Mouse (Mus musculus) neutrophil, adult 5-6 weeks (primary cell): Measurements from ENCODE around the gene Adcy1. TPM values are rescaled to one million over a fixed set of nuclear protein-coding genes. Genes with fewer than 3 reads are reported as not detected.
"Not testable (repeated sequence)": the region's sequence is repeated elsewhere in the genome, so short reads cannot be mapped to it uniquely, and the experiment has no call there.

Experiments used
- ATAC-seq: fragments of 151-379, 151-347 bp; 2 replicates; pipeline ENCODE4 v1.8.0; 2017; ENCODE audit warnings: mild to moderate bottlenecking, moderate TSS enrichment; ENCODE audit not compliant: insufficient number of reproducible peaks, poor library complexity, low FRiP score, severe bottlenecking; ENCODE audit errors: extremely low read depth
- total RNA-seq: library from RNA; stranded (forward); fragments of 200-1000 nt; gene quantifications from 2 replicates; pipeline ENCODE4 v1.2.3, GENCODE M21; 2017

Gene Adcy1
- total RNA-seq, 1 experiment from 2014 or later = not detected

GRCm38 (mm10) chr11:7199736-7200392 is 136.6 kb downstream of the Adcy1 start:
- ATAC-seq = no peak

DNA sequence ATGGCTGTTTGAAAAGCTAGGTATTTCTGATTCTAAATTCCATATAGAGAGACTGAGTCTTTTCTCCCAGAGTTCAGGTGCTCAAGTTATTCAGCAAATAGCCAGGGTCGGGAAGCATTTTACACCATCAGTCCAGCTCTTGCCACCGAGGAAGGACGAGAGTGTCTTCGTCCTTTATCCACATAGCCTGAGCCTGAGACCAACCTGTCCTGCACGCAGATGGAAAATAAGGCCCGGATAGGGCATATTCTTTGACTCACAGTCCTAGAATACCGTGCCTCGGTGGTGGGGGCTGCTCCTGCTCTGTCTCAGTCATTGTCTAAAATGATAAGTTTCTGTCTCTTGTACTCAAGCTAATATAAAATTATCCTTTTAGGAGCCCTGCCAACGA is 137.1 kb downstream of the Adcy1 start:
- no peak for ATAC-seq

GRCm38 (mm10) chr11:7202206-7202605 is 138.9 kb downstream of the Adcy1 start:
- ATAC-seq = no peak

GRCm38 (mm10) chr11:7203846-7204245 is 140.6 kb downstream of the Adcy1 start:
- ATAC-seq = no peak

GRCm38 (mm10) chr11:7210343-7210742 is 147.1 kb downstream of the Adcy1 start:
- ATAC-seq = no peak

DNA sequence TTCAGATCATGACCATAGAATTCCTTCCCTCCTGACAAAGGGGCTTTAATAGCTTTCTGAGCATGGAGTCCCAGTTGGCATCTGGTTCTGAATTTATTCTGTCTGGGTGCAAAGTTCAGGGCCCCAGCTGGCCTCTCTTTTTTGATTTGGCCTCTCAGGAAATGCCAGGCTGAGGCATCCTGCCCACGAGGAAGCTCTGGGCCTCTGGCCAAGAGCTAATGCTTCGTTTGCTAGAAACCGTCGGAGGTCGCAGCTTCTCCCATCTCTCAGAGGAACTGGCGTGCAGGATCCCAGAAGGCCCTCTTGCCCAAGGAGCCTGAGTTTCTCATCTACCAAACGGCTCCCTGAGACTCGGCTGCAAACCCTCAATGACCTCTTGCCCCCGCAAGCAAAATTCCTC is 147.9 kb downstream of the Adcy1 start:
- ATAC-seq = no peak

GRCm38 (mm10) chr11:7212126-7212798 is 149.0 kb downstream of the Adcy1 start:
- ATAC-seq = no peak

- ATAC-seq = no peak
These were observed 149.8 kb downstream of the Adcy1 start for GRCm38 (mm10) chr11:7213161-7213500.

- ATAC-seq = no peak
These were observed 150.4 kb downstream of the Adcy1 start, which contains the start of gene Igfbp3 for GRCm38 (mm10) chr11:7213501-7214341. Gene Igfbp3 (minus strand): TSS chr11:7213923.

GRCm38 (mm10) chr11:7214342-7214660 is 151.0 kb downstream of the Adcy1 start:
- ATAC-seq = no peak

GRCm38 (mm10) chr11:7214761-7215160 is 151.5 kb downstream of the Adcy1 start:
- ATAC-seq = no peak

DNA sequence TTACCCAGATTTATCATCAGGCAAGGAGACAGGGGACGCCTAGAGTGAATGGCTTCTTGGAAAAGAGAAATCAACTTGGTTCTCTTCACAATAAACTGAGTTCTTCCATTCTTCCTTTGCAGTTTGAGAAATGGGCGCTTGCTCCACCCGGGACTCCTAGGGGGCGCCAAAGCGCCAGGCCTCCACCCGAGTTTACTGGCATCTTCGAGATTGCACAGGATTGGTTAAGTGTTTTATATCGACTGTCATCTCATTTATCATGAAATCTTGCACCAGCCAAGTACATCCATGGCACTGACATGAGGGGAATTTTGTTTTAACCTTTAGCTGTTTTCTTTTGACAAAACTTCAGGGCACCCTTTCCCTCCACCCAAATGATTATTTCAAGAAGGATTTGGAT is 152.4 kb downstream of the Adcy1 start:
- no peak for ATAC-seq

GRCm38 (mm10) chr11:7221826-7222225 is 158.5 kb downstream of the Adcy1 start:
- not testable (repeated sequence) for ATAC-seq

DNA sequence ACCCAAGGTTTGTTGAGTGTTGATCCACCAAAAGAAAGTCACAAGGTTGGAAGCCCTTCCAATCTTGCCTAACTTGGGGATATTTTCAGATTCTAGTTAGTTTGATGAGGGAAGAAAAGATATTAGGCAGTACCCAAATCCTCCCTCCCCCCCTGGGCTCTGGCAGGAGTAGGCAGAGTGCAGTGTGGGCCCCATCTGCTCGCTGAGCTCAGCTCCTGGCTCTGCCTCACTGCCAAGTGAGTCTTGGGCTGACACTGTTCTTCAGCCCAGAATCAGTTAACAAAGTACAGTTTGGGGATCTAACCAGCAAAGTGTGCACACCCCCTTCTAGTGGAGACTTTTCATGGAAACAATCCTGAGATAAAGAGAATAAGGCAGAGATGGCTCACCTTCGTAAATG is 162.9 kb downstream of the Adcy1 start:
- no peak for ATAC-seq

- ATAC-seq = no peak
These were observed 163.7 kb downstream of the Adcy1 start for GRCm38 (mm10) chr11:7226810-7227550.

- no peak for ATAC-seq
These were observed 164.8 kb downstream of the Adcy1 start for GRCm38 (mm10) chr11:7228107-7228506.
